Mouse (Mus musculus) spleen, adult 2 months (tissue): ENCODE measurements at regions not wholly inside any gene's neighbourhood (a gene's known extent, or its start where the extent isn't known, plus 50 kb on each side); places are given as distances from the start of the nearest gene placed in this dataset.

Experiments
- DNase-seq, 2 experiments: peaks; one replicate each; pipeline versions ENCODE4 v3.0.0 to v3.0.0-alpha.2; 2012 to 2021; ENCODE audit warnings: low spot score in 2 of 2, low read depth in 1 of 2
- H3K27ac ChIP-seq: fragments of 200-500 bp; 2 replicates; pipeline ENCODE4 v1.5.1; 2012; ENCODE audit warnings: low read length, inconsistent platforms; ENCODE audit not compliant: insufficient read depth
- H3K27me3 ChIP-seq: fragments of 200-500 bp; 2 replicates; pipeline ENCODE4 v1.6.1; 2012; ENCODE audit warnings: mild to moderate bottlenecking, moderate library complexity, low read length, inconsistent platforms; ENCODE audit not compliant: control insufficient read depth, insufficient read depth
- H3K36me3 ChIP-seq: fragments of 200-500 bp; 2 replicates; pipeline ENCODE4 v1.6.1; 2012; ENCODE audit warnings: mild to moderate bottlenecking, low read length, inconsistent platforms; ENCODE audit not compliant: control insufficient read depth, insufficient read depth
- H3K4me1 ChIP-seq: fragments of 200-500 bp; 2 replicates; pipeline ENCODE4 v1.6.1; 2011; ENCODE audit warnings: inconsistent platforms; ENCODE audit not compliant: control insufficient read depth, insufficient read depth, insufficient read length
- H3K4me3 ChIP-seq: fragments of 200-500 bp; 2 replicates; pipeline ENCODE4 v1.5.1; 2011; ENCODE audit warnings: mild to moderate bottlenecking, inconsistent platforms; ENCODE audit not compliant: insufficient read depth, insufficient read length; ENCODE audit errors: extremely low read depth
- CTCF ChIP-seq: fragments of 200-500 bp; IDR thresholded peaks from 2 replicates; pipeline ENCODE4 v1.5.1; 2011; ENCODE audit warnings: mild to moderate bottlenecking, inconsistent platforms; ENCODE audit not compliant: insufficient read depth, insufficient read length, insufficient replicate concordance; ENCODE audit errors: extremely low read depth
- POLR2A ChIP-seq: fragments of 200-500 bp; IDR thresholded peaks from 2 replicates; pipeline ENCODE4 v1.6.1; 2011; ENCODE audit warnings: low read depth, low read length, inconsistent platforms
- WGBS: fragments of 180-500 bp; shearing (Covaris S2); methylation state at CpG from one replicate; pipeline ENCODE4 v1.1.7; 2018; 5-methylcytosine and 5-hydroxymethylcytosine counted together

DNA sequence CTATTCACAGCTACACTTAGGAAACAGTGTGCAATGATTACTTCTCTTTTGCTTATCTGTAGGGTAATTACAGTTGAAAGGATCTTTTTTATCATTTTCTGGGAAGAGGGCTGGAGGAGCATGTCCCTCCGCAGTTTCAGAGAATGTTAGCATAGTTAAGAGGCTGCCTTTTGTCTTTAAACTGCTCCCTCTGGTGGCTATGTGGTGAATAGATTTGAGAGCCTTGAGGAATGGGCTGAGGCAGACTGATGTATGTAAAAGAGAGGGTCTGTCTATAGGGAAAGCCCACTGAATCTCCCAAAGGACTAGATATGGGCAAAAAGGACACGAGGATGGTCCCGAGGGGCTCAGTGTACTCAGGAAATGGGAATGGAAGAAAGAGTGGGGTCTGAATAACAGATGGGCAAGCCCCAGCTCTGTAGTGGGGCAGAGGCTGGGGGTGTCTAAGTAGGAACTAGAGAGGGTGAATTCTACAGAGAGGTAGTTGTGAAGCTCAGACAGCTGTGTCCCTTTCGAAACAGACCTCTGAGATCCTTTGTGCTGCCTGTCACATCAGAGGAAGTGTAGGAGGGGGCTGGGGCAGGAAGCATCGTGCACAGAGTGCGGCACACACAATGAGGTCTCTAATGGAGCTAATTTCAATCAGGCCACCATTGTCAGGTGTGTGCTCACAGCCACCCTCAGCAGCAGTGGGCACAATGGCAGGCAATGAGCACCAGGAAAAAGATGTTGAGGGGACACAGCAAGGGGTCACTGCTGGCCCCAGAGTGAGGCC, 104.0 kb upstream of the Gm14444 start:
- WGBS: 30% methylated on average over 6 of the region's 6 CpGs
- Histone ChIP-seq H3K27ac (no peak overlapping the region), H3K4me1 (no peaks in the 10 kb centered on the region; the same call in 1 of the 2 replicates), H3K4me3 (no peak overlapping the region), H3K36me3 (no peaks in the 10 kb centered on the region), H3K27me3 (no peaks in the 10 kb centered on the region)
- peak in 1 of 2 experiments; percentile 36 for DNase-seq
- TF ChIP-seq POLR2A (no peak), CTCF (peak; percentile 18; the same call in 1 of the 2 replicates)

DNA sequence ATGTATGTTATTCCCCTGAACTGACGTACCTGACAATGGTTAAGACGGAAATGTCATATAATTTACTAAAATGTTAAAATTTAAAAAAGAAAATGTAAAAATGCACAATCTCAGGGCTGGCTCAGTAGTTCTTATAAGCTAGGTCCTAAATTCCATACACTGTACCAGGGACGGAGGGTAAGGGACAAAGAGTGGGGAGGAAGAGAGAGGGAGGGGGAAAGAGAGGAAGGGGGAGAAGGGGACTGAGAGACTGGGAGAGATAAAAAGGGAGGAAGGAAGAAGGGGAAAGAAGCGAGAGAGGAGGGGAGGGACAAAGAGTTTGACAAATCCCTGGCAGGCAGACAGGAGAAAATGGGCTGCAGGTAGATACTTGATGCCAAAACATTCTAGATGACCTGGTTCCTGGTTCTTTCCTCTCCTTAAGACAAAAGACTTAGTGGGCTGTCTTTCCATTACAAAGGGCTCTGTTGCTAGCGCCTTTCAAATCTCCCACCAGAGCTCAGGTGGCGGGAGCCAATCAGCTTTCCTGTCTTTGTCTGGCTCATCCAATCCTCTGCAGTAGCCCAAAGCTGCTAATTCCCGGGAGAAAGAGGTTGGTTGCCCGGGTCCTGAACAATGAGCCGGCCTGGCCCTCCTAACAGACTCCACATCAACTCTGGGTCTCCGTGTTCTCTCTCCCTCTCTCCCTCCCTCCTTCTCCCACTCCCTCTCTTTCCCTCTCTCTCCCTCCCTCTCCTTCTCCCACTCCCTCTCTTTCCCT, 92.7 kb upstream of the Gm14444 start:
- Histone ChIP-seq H3K4me3 (no peak overlapping the region), H3K36me3 (no peaks in the 10 kb centered on the region), H3K27ac (no peak overlapping the region), H3K4me1 (no peaks in the 10 kb centered on the region), H3K27me3 (no peaks in the 10 kb centered on the region)
- no peak for DNase-seq
- WGBS: 44% methylated on average over 10 of the region's 10 CpGs
- TF ChIP-seq POLR2A: no peak
- no peak for TF ChIP-seq CTCF

DNA sequence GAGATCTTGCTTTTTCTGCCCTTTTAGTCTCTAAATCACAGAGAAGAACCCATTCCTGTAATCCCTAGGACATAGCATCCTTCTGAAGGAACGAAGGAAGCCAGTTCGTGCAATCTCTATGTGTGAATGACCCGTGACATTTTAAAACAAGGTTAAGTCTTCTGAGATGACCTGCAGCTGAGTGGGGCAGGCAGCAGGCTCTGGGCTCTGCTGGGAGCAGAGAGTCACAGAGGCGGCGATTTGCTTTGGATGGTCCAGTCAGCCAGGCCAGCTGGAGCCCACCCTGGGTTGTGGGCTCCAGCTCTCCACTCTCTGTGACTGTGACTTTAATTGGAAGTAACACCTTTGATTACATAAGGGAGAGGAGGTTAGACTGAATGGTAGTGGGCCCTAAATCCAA, 92.1 kb upstream of the Gm14444 start:
- DNase-seq: no peak
- TF ChIP-seq POLR2A: no peak
- no peak for TF ChIP-seq CTCF
- 83% methylated on average over 5 of the region's 5 CpGs for WGBS
- Histone ChIP-seq H3K4me1 (no peaks in the 10 kb centered on the region), H3K36me3 (no peaks in the 10 kb centered on the region), H3K27me3 (no peaks in the 10 kb centered on the region), H3K4me3 (no peak overlapping the region), H3K27ac (no peak overlapping the region)

DNA sequence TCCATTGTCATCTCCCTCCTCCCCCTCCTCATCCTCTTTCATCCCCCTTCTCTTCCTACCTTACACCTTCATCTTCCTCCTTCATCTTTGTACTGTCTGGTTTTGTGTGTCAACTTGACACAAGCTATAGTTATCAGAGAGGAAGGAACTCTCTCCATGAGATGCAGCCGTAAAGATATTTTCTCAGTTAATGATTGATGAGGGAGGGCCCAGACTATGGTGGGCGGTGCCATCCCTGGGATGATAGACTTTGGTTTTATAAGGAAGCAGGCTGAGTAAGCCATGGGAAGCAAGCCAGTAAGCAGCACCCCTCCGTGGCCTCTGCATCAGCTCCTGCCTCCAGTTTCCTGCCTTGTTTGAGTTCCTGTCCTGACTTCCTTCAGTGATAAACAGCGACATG, 87.8 kb upstream of the Gm14444 start:
- no peak overlapping the region for H3K27ac ChIP-seq
- H3K27me3 ChIP-seq: no peaks in the 10 kb centered on the region
- H3K36me3 ChIP-seq: no peaks in the 10 kb centered on the region
- 49% methylated on average over 4 of the region's 4 CpGs for WGBS
- H3K4me3 ChIP-seq: no peak overlapping the region
- H3K4me1 ChIP-seq: no peaks in the 10 kb centered on the region
- DNase-seq: no peak
- TF ChIP-seq POLR2A (no peak), CTCF (no peak)

DNA sequence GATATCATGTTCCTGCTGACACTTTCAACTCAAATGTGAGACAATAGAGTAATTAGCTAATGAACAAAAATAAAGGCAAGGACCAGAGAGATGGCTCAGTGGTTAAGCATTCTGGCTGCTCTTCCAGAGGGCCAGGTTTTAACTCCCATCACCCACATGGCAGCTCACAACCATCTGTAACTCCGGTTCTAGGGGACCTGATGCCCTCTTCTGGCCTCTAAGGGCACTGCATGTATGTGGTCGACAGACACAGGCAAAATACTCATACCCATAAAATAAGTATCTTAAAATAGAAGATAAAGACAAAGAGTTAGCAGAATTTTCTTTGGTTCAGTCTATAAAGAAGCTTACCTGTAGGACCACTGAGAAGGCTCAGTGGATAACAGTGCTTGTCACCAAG, 80.3 kb upstream of the Gm14444 start:
- no peak for TF ChIP-seq POLR2A
- TF ChIP-seq CTCF: no peak
- H3K4me1 ChIP-seq: no peaks in the 10 kb centered on the region
- no peak for DNase-seq
- no peak overlapping the region for H3K4me3 ChIP-seq
- H3K27ac ChIP-seq: no peak overlapping the region
- H3K27me3 ChIP-seq: no peaks in the 10 kb centered on the region
- 54% methylated on average over 2 of the region's 2 CpGs for WGBS
- no peaks in the 10 kb centered on the region for H3K36me3 ChIP-seq

DNA sequence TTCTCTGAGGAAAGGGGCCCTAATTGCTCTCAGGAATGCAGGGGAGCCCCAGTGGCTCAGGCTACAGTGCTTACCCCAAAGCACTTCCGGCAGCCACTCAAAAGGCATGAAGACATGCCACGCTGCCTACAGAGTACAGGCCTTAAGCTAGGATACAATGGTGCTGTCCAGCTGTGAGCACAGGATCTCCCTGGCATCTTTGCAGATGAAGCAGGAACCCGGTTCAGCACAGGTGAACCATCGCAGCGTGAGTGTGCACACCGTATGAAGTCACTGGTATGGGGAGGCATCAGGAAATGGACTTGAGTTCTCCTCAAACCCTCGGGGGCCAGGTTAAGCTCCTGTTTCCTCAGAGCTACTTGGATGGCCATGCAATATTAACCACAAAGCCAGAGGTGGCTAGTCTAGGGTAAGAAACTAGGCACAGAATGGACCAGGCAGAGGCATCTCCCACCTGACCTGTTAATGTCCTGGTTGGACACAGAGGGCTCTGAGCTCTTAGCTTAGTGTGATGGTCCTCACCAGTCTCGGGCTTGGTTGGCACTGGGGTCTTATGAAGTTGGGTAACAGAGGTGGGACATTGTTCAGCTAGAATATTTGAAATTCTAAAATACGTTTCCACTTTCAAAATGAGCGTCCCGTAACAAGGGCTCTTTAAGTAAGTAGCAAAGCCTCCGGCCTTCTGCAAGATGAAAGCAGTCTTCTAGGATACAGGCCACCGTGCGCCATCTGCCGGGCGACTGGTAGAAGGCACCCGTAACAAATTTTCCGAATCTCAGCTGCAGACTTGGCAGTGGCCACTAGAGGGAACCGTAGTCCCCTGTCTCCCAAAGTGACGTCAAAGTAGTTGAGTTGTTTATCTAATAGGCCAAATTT, 77.7 kb upstream of the Gm14444 start:
- Histone ChIP-seq H3K27ac (no peak overlapping the region), H3K36me3 (no peaks in the 10 kb centered on the region), H3K4me1 (no peaks in the 10 kb centered on the region), H3K27me3 (no peaks in the 10 kb centered on the region), H3K4me3 (no peak overlapping the region)
- peak; percentile 59 for DNase-seq
- TF ChIP-seq POLR2A (no peak), CTCF (peak; percentile 92)
- 31% methylated on average over 20 of the region's 20 CpGs for WGBS
